Mouse (Mus musculus) neural tube, embryonic 14.5 days (tissue): ENCODE measurements at regions not wholly inside any gene's neighbourhood (a gene's known extent, or its start where the extent isn't known, plus 50 kb on each side); places are given as distances from the start of the nearest gene placed in this dataset.

Experiments
- ATAC-seq: fragments of 200-750 bp; cut with Nextera tagmentation; 2 replicates; pipeline ENCODE4 v1.8.0; 2017; ENCODE audit warnings: low read depth, mild to moderate bottlenecking, moderate TSS enrichment, moderate library complexity
- H3K27ac ChIP-seq: fragments of 300-500 bp; sonication (generic); 2 replicates; pipeline ENCODE4 v1.5.1; 2014; ENCODE audit warnings: low read depth, mild to moderate bottlenecking, control low read depth, low read length, moderate library complexity, mixed read lengths
- H3K27me3 ChIP-seq: fragments of 300-500 bp; sonication (generic); 2 replicates; pipeline ENCODE4 v1.6.1; 2014; ENCODE audit warnings: low read length; ENCODE audit not compliant: control insufficient read depth, insufficient read depth
- H3K36me3 ChIP-seq: fragments of 300-500 bp; sonication (generic); 2 replicates; pipeline ENCODE4 v1.6.1; 2014; ENCODE audit warnings: low read length, mixed read lengths; ENCODE audit not compliant: control insufficient read depth, insufficient read depth
- H3K4me1 ChIP-seq: fragments of 300-500 bp; sonication (generic); 2 replicates; pipeline ENCODE4 v1.6.1; 2014; ENCODE audit warnings: low read length; ENCODE audit not compliant: control insufficient read depth, insufficient read depth
- H3K4me2 ChIP-seq: fragments of 300-500 bp; sonication (generic); 2 replicates; pipeline ENCODE4 v1.6.1; 2014; ENCODE audit warnings: mild to moderate bottlenecking, low read depth, low read length, control low read depth
- H3K4me3 ChIP-seq: fragments of 300-500 bp; sonication (generic); 2 replicates; pipeline ENCODE4 v1.5.1; 2014; ENCODE audit warnings: low read depth, low read length, control low read depth, mixed read lengths
- H3K9ac ChIP-seq: fragments of 300-500 bp; sonication (generic); replicated peaks from 2 replicates; pipeline ENCODE4 v1.6.1; 2014; ENCODE audit warnings: low read depth, mild to moderate bottlenecking, control low read depth, low read length, mixed read lengths
- H3K9me3 ChIP-seq: fragments of 300-500 bp; sonication (generic); 2 replicates; pipeline ENCODE4 v1.6.1; 2016; ENCODE audit warnings: low read length; ENCODE audit not compliant: control insufficient read depth
- WGBS: fragments of 180-500 bp; shearing (Covaris S2); extraction: QIAGEN DNeasy Blood & Tissue Kit; methylation state at CpG from one replicate; pipeline ENCODE4 v1.1.7; 2014; 5-methylcytosine and 5-hydroxymethylcytosine counted together

GRCm38 (mm10) chr5:45121751-45122280 lies 322.3 kb upstream of the Ldb2 start:
- Histone ChIP-seq H3K9me3 (no peaks in the 10 kb centered on the region), H3K27me3 (no peaks in the 10 kb centered on the region), H3K4me3 (no peak overlapping the region), H3K27ac (no peak overlapping the region), H3K4me2 (no peak overlapping the region), H3K36me3 (no peaks in the 10 kb centered on the region), H3K4me1 (no peaks in the 10 kb centered on the region), H3K9ac (no peak overlapping the region)
- WGBS = 88% methylated on average over 2 of the region's 2 CpGs
- no peak for ATAC-seq

- Histone ChIP-seq H3K4me3 (no peak overlapping the region), H3K9ac (no peak overlapping the region), H3K27ac (no peak overlapping the region), H3K4me1 (no peaks in the 10 kb centered on the region), H3K4me2 (no peak overlapping the region), H3K36me3 (no peaks in the 10 kb centered on the region), H3K27me3 (no peaks in the 10 kb centered on the region), H3K9me3 (no peaks in the 10 kb centered on the region)
- WGBS = 97% methylated on average over 2 of the region's 2 CpGs
- no peak for ATAC-seq
Measured at GRCm38 (mm10) chr5:45119757-45120156, 320.3 kb upstream of the Ldb2 start.

- 59% methylated on average over 4 of the region's 4 CpGs for whole genome bisulfite sequencing
- Histone ChIP-seq H3K27me3 (no peaks in the 10 kb centered on the region), H3K9me3 (no peaks in the 10 kb centered on the region), H3K9ac (no peak overlapping the region), H3K4me3 (no peak overlapping the region), H3K27ac (peak overlapping the region; percentile 39; the same call in 1 of the 2 replicates), H3K4me1 (peaks cover 2% of the 10 kb centered on the region; the same call in 1 of the 2 replicates), H3K4me2 (no peak overlapping the region), H3K36me3 (no peaks in the 10 kb centered on the region)
- peak; percentile 63 for ATAC-seq
Measured at GRCm38 (mm10) chr5:45111246-45111645, 311.8 kb upstream of the Ldb2 start.

- peaks cover 2% of the 10 kb centered on the region; the same call in 1 of the 2 replicates for H3K4me1 ChIP-seq
- H3K27ac ChIP-seq = peak overlapping the region; percentile 39
- H3K4me2 ChIP-seq = no peak overlapping the region
- peak; percentile 24; the same call in 1 of the 2 replicates for ATAC-seq
- no peaks in the 10 kb centered on the region for H3K27me3 ChIP-seq
- no peak overlapping the region for H3K4me3 ChIP-seq
- WGBS = 43% methylated on average over 3 of the region's 3 CpGs
- no peaks in the 10 kb centered on the region for H3K36me3 ChIP-seq
- H3K9ac ChIP-seq = no peak overlapping the region
- no peaks in the 10 kb centered on the region for H3K9me3 ChIP-seq
Measured at GRCm38 (mm10) chr5:45110797-45111196, 311.3 kb upstream of the Ldb2 start.

GRCm38 (mm10) chr5:45105236-45105816 lies 305.8 kb upstream of the Ldb2 start:
- H3K36me3 ChIP-seq = no peaks in the 10 kb centered on the region
- no peak overlapping the region for H3K27ac ChIP-seq
- H3K9me3 ChIP-seq = no peaks in the 10 kb centered on the region
- H3K27me3 ChIP-seq = no peaks in the 10 kb centered on the region
- 57% methylated on average over 9 of the region's 9 CpGs for WGBS
- no peak overlapping the region for H3K9ac ChIP-seq
- peaks cover 4% of the 10 kb centered on the region; the same call in 1 of the 2 replicates for H3K4me1 ChIP-seq
- no peak overlapping the region for H3K4me3 ChIP-seq
- no peak overlapping the region for H3K4me2 ChIP-seq
- ATAC-seq = 0 out of 2 replicates have a peak, but pooled peaks have one; percentile 13

- no peak for ATAC-seq
- no peaks in the 10 kb centered on the region for H3K9me3 ChIP-seq
- 86% methylated on average over 6 of the region's 6 CpGs for WGBS
- no peak overlapping the region for H3K9ac ChIP-seq
- no peak overlapping the region for H3K4me2 ChIP-seq
- H3K27ac ChIP-seq = no peak overlapping the region
- no peaks in the 10 kb centered on the region for H3K27me3 ChIP-seq
- H3K36me3 ChIP-seq = no peaks in the 10 kb centered on the region
- H3K4me1 ChIP-seq = peaks cover 4% of the 10 kb centered on the region; the same call in 1 of the 2 replicates
- no peak overlapping the region for H3K4me3 ChIP-seq
Measured at GRCm38 (mm10) chr5:45103763-45104428, 304.4 kb upstream of the Ldb2 start.

- ATAC-seq = no peak
- Histone ChIP-seq H3K36me3 (no peaks in the 10 kb centered on the region), H3K4me1 (peaks cover 4% of the 10 kb centered on the region; the same call in 1 of the 2 replicates), H3K4me2 (no peak overlapping the region), H3K4me3 (no peak overlapping the region), H3K27me3 (no peaks in the 10 kb centered on the region), H3K27ac (peak overlapping the region; percentile 30; the same call in 1 of the 2 replicates), H3K9ac (no peak overlapping the region), H3K9me3 (no peaks in the 10 kb centered on the region)
- WGBS = 35% methylated on average over 3 of the region's 3 CpGs
Measured at GRCm38 (mm10) chr5:45102661-45103060, 303.2 kb upstream of the Ldb2 start.

- H3K36me3 ChIP-seq = no peaks in the 10 kb centered on the region
- no peak overlapping the region for H3K4me2 ChIP-seq
- no peaks in the 10 kb centered on the region for H3K27me3 ChIP-seq
- 27% methylated on average over 4 of the region's 4 CpGs for WGBS
- H3K4me3 ChIP-seq = no peak overlapping the region
- H3K27ac ChIP-seq = peak overlapping the region; percentile 24; the same call in 1 of the 2 replicates
- no peaks in the 10 kb centered on the region for H3K9me3 ChIP-seq
- no peak overlapping the region for H3K9ac ChIP-seq
- H3K4me1 ChIP-seq = peaks cover 4% of the 10 kb centered on the region; the same call in 1 of the 2 replicates
- ATAC-seq = peak; percentile 50; the same call in 1 of the 2 replicates
Measured at GRCm38 (mm10) chr5:45101777-45102176, 302.3 kb upstream of the Ldb2 start.

GRCm38 (mm10) chr5:45099082-45099481 lies 299.6 kb upstream of the Ldb2 start:
- WGBS = 95% methylated on average over 2 of the region's 2 CpGs
- no peak overlapping the region for H3K9ac ChIP-seq
- no peaks in the 10 kb centered on the region for H3K9me3 ChIP-seq
- no peak for ATAC-seq
- H3K36me3 ChIP-seq = no peaks in the 10 kb centered on the region
- peaks cover 4% of the 10 kb centered on the region; the same call in 1 of the 2 replicates for H3K4me1 ChIP-seq
- H3K4me2 ChIP-seq = no peak overlapping the region
- H3K27ac ChIP-seq = no peak overlapping the region
- no peaks in the 10 kb centered on the region for H3K27me3 ChIP-seq
- H3K4me3 ChIP-seq = no peak overlapping the region
